Mouse (Mus musculus) liver, adult 2 months (tissue): ENCODE measurements at regions not wholly inside any gene's neighbourhood (a gene's known extent, or its start where the extent isn't known, plus 50 kb on each side); places are given as distances from the start of the nearest gene placed in this dataset.

ENCODE experiments used
- CTCF ChIP-seq: fragments of 200-500 bp; IDR thresholded peaks from 2 replicates; pipeline ENCODE4 v1.5.1; 2011; ENCODE audit warnings: low read depth, low read length, control low read depth
- POLR2A ChIP-seq: fragments of 200-500 bp; IDR thresholded peaks from 2 replicates; pipeline ENCODE4 v1.6.1; 2011; ENCODE audit warnings: low read length, control low read depth; ENCODE audit not compliant: insufficient read depth; ENCODE audit errors: extremely low read depth

DNA sequence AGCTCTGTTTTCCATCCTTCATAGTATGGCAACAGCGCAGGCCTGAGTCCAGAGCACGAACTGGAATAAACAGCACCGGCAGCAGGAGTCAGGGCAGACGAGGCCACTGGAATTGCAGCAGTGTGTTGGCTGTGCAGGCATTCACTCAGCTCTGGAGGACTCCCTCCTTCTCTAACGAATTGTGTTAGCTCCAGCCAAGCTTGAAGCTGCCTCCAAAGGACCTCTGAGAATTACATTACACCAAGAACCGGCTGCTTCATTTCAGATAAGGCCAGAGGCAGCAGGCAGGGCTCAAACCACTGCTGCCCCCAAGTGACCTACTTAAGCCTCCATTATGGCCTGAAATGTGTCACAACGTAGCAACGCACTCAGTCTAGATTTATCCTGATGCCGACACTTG, 162.5 kb upstream of the Igfbp7 start:
- no peak for TF ChIP-seq CTCF
- TF ChIP-seq POLR2A, result no peak
